Mouse (Mus musculus): ENCODE measurements around the gene Tlr5. TPM values are rescaled to one million over a fixed set of nuclear protein-coding genes. Genes with fewer than 3 reads are reported as not detected.

Tlr5 gene
- polyA plus RNA-seq, 1 experiment from 2014 or later: 1.0 TPM

- Histone ChIP-seq H3K27me3 (no peaks in the 10 kb centered on the region), H3K4me2 (no peak overlapping the region), H3K36me3 (replicated peaks) (no peaks in the 10 kb centered on the region), H3K27ac (replicated peaks) (no peak overlapping the region), H3K9me3 (replicated peaks) (no peaks in the 10 kb centered on the region), H3K4me1 (replicated peaks) (no peaks in the 10 kb centered on the region), H3K9ac (no peak overlapping the region), H3K4me3 (replicated peaks) (no peak overlapping the region)
- 6% methylated on average over 7 of the region's 7 CpGs for WGBS (ENCODE audit: insufficient replicate concordance)
- ATAC-seq (ENCODE audit: insufficient read depth): no peak
These were observed 36.6 kb downstream of the Tlr5 start for GRCm38 (mm10) chr1:182991002-182991778.

Other genes starting within 250 kb of the Tlr5 start
- not detected in 2 replicates for gene Ccdc185, start 205.6 kb upstream of the Tlr5 start, polyA plus RNA-seq (2015; fragmentation: Nextera tagmentation; extraction: Ambion mirVana)
- 0.81 and 1.1 TPM in 2 replicates for gene Susd4, start 190.9 kb upstream of the Tlr5 start, polyA plus RNA-seq (2015; fragmentation: Nextera tagmentation; extraction: Ambion mirVana)